Mouse (Mus musculus) heart, postnatal 36 days (tissue): ENCODE measurements at regions not wholly inside any gene's neighbourhood (a gene's known extent, or its start where the extent isn't known, plus 50 kb on each side); places are given as distances from the start of the nearest gene placed in this dataset.
"Not testable (repeated sequence)": the region's sequence is repeated elsewhere in the genome, so short reads cannot be mapped to it uniquely, and the experiment has no call there.

ENCODE experiments used
- DNase-seq, 2 experiments: peaks; one replicate each; pipeline ENCODE4 v3.0.0; 2021 to 2022
- intact Hi-C: fragments of 180-260 bp; cut with DNase I; formaldehyde crosslinking; loops from one replicate; pipeline ENCODE4 v1.15.1; 2025

DNA sequence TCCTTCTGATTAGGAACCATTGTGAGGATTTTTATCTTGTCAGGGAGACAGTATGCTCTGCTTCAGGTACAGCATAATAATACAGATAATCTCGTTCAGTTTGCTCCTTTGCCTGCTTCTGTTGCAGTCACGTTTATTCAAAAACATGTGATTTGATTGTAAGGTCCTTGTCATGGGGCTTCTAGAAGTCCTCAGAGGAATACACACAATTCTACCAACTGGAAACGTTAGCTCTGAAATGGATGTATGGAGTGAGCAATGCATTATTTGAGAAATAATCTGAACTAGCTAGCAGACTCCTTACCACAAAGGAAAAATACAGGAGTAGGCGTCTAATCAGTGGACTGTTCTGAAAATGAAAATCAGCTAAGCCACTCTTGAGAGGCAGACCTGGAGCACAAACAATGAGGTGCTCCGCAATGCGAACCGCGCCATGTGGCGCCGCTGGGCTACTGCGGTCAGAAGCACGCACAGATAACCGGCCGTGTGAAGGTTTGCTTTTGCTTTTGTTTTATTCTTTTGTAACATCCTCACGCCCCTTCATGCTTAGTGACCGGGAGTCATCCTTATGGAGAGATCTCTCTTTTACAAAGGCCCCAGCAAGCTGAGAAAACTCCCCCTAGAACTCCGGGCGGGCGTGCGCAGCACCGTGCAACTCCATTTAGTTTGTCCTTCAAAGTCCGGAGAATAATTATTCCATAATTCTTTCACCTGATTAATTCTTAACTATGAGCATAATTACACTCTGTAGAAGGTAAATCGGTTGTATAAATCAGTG, 419.7 kb downstream of the Nova1 start:
- DNase-seq = peak in 1 of 2 experiments; percentile 2
- intact Hi-C loops = no loop called here

DNA sequence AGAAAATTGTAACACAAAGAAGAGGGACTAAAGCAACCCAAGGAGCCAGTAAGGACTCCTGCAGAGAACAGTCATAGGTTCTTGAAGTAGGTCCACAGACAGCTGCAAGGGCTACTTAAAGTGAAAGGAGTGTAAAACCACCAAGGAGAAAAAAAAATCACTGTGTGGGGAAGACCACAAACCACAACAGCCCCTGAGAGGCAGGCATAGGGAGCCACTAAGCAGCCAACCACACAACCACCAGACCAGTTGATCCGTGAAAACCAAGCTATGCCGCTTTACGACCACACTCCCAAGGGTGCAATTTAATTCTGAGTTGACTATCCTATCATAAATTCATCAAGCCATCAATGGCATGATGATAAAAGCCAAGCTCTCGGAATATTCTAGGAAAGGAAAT, 423.5 kb downstream of the Nova1 start:
- intact Hi-C loops = no loop called here
- no peak for DNase-seq

DNA sequence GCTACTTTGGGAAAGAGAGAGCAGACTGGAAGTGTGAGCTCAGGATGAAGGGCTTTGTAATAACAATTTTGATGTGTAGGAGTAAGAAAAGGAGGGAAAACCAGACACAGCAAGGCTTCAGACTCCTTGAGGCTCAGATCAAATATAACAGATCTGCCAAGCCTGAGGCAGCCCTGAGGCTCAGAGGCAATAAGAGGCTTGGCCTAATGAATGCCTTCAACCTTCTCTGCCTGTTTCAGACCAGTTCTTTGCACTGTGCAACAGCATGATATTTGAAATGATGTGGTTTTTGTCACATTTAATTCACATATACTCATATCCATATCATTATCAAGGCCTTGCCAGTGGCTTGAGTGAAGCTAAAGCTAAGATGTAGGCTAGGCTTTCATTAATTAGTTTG, 425.0 kb downstream of the Nova1 start:
- intact Hi-C loops = no loop called here
- no peak for DNase-seq

DNA sequence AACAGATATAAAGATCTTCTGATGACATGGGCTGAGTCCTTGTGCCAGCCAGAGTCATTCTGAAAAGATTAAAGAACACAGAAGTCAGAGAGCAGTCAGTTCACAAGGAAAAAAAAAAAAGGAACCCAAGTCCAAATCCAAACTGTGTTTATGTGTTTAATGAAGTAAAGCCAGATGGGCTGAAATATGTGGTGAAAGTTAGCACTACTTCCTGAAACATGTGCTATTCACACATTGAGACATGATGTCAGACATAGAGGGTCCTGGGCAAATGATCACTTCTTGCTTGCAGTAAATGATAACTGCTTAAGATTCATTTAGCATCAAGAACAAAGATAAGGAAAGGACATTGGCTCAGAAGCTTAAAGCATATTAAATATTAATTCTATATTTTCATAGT, 439.8 kb downstream of the Nova1 start:
- intact Hi-C loops = no loop called here
- no peak for DNase-seq

DNA sequence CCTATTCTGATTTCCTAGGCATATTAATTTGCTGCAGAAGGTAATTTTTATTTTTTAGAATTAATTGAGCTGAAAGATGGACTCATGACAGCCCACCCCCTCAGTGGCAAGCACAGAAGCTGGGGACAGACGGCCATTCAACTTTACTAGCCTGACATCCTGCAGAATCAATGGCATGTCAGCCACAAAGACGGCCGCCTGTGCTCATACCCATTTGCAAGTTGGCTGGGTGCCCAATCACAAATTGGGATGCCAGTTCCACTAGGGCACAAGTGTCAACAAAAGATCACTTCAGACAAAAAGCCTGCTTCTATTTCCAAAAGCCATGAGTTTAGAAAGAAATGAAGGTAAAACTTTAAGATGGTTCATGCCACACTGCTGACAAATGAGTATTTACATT, 447.0 kb downstream of the Nova1 start:
- intact Hi-C loops = no loop called here
- no peak for DNase-seq

DNA sequence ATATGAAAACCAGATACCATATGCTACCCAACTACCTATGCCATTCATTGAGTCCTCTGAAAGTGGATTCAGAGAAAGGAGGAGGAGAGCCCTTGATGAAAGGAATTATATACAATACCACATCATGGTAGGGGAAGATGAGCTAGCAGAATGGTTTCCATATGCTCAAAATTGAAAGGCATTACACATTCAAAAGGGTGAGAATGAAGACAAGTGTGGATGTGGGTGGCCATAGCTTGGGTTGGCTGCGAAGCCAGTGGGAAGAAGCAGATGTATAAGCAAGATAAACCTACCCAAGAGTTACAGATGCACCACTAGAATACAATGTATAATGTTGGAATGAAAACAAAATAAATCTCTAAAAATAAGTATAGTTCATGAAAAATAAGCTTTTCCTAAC, 485.4 kb downstream of the Nova1 start:
- DNase-seq = no peak
- intact Hi-C loops = no loop called here

DNA sequence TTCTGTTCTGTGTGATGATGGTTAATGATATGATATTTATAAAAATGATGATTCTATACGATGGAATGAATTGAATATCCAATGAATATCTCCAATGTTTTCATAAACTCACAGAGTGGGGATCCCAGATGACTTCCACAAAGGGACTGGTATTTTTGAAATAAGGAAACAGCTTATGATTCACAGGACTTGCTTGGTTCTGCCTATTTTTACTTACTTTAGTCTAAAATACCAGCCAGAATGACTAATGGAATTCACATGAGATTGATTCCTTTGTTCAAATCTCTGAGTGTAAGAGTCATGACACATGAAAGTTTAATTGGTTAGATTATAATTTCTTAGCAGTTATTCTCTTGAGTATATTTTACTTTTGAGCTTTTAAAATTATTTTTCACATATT, 490.9 kb downstream of the Nova1 start:
- intact Hi-C loops = no loop called here
- no peak for DNase-seq

DNA sequence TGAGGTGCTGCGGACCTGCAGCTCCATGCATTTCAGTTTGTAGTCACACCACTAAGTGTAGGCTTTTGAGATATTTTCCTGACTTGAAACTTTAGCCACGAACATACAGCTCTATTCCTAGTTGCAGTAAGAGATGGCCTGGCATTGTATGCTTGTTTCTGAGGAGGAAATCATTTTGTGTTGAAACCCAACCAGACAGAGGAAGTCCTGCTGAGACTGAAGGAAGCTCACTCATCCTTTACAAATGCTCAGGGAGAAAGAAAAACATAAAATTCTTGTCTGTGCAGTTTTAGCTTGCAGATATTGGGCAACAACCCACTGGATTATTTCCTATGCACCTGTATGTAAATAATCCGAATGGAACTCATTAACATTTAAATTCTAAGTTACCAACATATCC, 495.5 kb downstream of the Nova1 start:
- DNase-seq = no peak
- intact Hi-C loops = no loop called here

DNA sequence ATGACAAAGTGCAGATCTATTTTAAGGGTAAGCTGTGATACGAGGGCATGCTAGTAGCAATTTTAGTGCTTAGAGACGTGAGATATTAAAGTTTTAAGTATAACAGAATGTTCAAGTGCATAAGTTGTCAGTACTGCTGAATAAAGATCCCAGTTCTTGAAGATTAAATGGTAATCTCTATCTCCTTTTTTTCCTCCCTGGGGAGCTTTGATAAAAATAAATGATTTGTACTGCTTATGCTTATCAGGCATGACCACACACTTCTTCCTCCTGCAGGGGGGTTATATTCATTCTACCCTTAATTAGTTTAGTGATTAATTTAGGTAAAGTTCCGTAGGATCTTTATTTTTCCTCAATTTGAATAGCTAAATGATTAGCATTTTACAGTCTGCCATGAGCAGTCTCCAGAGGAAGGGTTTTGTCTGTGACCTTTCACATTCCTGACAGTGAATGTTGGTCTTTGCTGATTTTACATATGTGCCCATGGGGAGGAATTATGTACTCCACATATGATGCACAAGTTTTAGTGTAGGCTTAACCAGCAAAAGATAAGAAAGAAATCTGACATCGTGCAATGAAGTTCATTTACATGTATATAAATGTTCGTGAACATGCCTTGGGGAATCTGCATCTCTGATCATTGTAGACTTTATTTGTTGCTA, 515.5 kb downstream of the Nova1 start:
- DNase-seq = no peak
- intact Hi-C loops = no loop called here

DNA sequence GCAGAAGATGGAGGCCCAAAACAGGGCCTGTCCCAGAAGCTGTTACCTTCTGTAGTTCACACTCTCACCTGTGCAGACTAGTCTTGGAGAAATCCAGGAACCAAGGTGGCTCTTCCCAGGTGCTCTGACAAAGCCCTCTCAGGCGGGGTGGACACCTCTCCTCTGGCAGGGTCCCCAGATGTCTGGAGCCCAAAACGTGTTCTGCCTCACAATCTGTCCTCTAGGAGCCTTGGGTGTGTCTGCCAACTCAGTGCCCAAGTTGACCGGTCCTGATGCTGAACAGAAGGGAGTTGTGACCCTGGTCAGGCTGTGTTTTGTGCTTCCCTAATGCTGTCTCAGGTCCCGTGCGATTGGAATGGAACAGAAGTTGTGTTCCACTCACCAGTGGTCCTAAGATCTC, 519.8 kb downstream of the Nova1 start:
- no peak for DNase-seq
- intact Hi-C loops = no loop called here

DNA sequence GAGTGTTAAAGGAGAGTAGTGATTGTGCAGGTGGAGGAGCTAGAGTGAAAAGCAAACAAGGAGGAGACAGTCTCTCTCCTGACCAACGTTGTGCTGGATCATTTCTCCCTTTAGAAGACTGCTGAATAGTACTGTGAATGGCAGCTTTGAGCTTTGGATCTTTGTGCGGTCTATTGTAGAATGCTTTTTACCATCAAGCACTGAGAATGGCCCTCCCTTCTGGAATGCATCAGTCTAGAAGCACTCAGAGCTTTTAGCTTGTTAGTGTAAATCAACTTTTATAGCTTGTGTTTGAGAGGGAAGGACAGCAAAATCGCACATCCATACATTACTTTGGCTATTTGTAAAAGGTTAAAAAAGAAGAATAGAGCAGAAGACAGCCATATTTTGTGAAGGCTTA, 534.2 kb downstream of the Nova1 start:
- intact Hi-C loops = no loop called here
- no peak for DNase-seq

DNA sequence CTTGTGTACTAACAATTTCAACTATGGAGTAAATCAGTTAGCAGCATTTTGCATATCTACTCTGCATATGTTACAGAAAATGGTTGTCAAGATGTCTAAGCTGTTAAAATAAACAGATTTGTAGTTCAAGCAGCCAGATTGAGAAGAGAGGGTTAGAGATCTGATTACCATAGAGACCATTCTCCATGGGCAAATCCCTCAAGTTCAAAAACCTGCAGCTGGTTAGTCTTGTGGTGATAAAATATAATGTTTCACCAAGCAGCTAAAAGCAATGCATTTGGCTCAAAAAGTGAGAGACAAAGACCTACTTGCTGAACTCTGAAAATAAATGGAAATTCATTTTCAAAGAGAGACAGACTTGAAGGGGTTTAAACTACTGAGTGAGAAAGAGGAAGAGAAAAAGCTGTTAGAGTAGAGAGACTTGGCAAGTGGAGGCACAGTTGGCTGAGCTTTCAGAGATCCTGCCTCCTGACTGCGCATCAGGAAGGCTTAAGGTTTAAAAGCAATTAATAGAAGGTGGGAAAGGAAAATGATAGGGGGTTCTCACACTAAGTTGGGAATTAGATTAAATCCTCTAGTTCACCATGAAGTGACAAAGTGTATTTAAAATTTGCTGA, 570.2 kb downstream of the Nova1 start:
- intact Hi-C loops = no loop called here
- no peak for DNase-seq

DNA sequence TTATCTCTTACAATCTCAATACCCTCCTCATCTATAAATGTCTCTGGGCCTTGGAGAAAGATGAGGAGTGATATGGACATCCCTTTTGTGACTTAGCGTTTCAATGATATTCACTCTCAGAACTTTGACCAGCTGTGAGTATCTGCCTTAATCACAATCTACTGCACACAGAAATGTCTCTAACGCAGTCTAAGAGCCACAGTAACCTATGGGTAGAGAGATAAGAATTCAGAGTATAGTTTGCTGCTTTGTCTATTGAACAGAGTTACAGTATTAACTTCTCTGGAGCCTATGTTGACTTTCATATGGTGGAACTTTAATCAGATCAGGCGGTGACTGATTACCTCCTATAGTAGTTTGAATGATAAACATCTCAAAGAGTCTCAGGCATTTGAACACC, 573.8 kb downstream of the Nova1 start:
- intact Hi-C loops = loop anchor here (5.0 kb wide), 1 partner anchor 807 kb away; no protein-coding TSS in a partner anchor
- no peak for DNase-seq

DNA sequence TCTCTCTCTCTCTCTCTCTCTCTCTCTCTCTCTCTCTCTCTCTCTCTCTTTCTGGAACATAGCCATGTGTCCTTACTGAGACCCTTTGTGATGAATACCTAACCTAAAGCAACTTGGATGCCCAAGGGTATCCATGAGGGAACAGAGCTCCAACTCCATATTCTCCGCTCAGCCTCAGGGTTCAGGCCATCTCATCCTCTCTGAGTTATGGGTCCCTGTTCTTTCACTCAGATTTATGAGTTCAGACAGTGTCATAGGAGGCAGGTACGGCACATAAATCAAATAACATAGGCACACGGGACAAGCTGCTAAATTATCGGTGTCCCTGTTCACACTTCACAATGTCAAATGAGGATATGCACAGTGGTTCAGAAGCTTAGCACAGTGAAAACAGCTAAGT, 586.4 kb downstream of the Nova1 start:
- intact Hi-C loops = no loop called here

DNA sequence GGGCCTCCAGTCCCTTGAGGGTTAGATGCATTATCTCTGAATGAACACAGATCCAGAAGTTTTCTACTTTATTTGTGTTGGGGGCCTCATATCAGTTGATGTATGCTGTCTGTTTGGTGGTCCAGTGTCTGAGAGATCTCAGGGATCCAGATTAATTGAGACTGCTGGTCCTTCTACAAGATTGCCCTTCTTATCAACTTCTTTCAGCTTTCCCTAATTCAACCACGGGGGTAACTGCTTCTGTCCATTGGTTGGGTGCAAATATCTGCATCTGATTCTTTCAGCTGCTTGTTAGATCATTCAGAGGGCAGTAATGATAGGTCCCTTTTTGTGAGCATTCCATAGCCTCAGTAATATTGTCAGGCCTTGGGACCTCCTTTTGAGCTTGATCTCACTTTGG, 603.4 kb downstream of the Nova1 start:
- DNase-seq, intact Hi-C loops: not testable (repeated sequence)

More for the DNA sequence above, 586.4 kb downstream of the Nova1 start:
- DNase-seq = no peak

DNA sequence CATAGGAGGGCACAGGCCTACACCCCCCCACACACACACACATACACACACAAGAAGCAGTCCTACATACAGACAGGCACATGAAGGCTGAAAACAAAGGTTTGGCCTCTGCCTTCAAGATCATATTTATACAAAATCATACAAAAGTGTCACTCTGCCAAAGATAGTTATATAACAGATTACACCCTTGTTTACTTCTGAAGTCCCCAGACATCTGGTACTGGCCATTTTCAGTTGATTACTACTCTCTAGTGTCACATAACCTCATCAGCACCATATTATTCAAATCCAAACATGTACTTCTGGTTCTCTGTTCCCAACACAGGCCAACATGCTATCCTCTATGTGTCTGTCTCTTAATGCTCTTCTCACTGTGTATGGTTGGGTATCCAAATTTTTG, 619.7 kb downstream of the Nova1 start:
- no peak for DNase-seq
- intact Hi-C loops = no loop called here

DNA sequence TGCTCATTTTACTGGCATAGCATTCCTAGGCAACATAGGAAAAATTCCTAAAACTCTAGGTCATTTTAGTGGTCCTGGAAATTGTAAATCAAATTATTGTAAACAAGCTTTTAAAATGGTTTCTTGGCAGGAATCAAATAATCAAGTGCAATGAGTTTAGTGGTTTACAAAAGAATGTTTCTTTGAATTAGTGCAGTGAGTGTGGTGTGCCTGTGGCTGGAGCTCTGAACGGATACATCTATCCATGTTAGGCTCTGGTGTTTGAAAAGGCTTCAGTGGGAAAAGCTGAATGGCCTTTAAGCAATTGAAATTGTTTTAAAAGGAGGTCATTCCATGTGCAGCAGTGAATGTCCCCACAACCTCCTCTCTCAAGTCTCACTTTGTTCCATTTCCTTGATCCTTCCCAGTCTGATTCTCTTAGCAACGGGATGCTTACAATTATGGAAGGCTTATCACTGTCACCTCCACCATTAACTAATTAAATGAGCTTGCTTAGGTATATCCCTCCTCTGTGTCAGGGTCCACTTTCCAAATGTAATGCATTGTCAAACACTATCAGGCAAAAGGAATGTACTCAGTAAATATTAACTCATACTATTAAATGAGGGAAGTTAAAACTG, 621.1 kb downstream of the Nova1 start:
- no peak for DNase-seq
- intact Hi-C loops = no loop called here

DNA sequence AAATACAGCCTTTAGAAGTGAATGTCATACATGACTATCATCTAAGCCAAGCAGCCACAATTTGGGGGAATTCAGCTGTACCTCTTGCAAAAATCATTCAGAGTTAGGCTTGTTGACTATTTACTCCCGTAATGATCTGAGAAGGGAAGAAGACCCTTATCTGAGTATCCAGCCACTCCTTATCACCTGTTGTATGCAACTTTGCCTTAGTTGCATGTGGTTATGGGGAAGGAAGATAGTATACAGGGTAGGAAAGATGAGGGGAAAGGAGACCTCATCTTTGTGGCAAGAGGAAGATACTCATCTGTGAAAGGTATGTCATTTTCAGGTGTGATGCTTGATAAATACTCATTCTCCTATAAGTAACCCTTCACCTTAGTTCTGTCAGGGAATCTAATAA, 624.6 kb downstream of the Nova1 start:
- intact Hi-C loops = no loop called here
- no peak for DNase-seq
